Mouse (Mus musculus) cerebellum, adult 11 months (tissue): Measurements from ENCODE around the gene Zim1.
A peak's percentile ranks its signal among the peaks of the same experiment; 100 is the strongest.

Experiments used
- DNase-seq: peaks from one replicate; pipeline ENCODE4 v3.0.0; 2022

The Zim1 gene

DNA sequence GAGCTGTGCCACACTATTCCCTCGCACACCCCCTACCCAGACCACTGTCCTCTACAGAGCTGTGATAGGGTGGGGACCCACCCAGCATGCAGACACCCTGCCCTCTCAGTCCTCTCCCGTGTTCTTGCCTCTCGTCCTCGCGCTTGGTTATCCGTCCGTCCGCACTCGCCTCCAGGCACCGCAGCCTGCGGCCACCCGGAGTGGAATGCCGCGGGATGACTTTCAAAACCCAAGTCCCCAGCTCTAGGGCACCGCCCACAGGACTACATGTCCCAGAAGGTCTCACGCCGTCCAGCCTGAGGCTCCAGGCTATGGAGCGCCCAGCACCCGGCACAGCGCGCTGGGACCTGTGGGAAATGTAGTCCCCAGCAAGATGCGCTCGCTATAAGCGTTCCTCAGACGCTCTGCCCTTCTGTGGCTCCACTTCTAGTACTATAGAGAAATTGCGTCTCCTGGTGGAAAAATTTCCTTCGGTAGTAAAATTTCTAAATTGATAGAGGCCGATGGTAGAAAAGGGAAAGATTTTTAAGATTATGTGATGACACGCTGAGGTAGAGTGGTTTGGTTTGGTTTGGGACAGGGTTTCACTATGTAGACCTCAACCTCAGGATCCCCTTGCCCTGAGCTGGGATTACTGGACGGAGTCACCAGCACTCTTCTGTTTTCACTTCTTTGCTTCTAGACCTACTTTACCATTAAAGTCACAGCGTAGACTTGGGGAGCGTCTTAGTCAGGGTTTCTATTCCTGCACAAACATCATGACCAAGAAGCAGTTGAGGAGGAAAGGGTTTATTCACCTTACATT is at the start of gene Zim1:
Gene Zim1, minus strand, starts transcription at position 210 of the 805 bp plus-strand sequence.
- peak; percentile 73 for DNase-seq

DNA sequence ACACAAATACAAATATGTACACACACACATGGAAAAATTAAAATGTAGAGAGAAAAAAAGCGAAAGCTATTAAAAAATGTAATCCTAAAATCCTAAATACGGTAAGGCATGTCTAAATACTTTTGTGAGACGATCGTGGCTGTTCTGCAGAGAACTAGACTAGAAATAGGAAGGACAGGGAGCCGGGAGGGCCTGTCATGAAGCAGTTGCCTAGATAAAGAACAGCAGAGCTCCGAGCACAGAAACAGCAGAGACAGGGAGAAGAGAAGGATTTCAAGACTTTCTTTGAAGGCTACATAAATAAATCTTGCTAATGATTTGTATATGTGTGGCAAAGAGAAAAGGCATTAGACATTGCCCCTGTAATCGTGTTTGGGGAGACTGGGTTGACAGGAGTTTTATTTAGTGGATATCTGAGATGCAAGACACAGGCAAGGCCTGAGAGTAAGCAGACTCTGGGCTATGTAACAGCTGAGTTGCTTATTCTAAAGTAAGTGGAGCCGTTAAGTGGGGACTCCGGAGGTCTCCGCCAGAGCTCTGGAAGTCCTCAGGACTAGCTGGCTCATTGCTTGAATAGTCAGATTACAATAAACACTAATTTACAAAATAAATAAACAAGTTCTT is 48.1 kb upstream of the Zim1 start:
- no peak for DNase-seq

GRCm38 (mm10) chr7:6736060-6736459 is 39.8 kb upstream of the Zim1 start:
- no peak for DNase-seq

- no peak for DNase-seq
Observed at GRCm38 (mm10) chr7:6731930-6732329, 35.7 kb upstream of the Zim1 start.

DNA sequence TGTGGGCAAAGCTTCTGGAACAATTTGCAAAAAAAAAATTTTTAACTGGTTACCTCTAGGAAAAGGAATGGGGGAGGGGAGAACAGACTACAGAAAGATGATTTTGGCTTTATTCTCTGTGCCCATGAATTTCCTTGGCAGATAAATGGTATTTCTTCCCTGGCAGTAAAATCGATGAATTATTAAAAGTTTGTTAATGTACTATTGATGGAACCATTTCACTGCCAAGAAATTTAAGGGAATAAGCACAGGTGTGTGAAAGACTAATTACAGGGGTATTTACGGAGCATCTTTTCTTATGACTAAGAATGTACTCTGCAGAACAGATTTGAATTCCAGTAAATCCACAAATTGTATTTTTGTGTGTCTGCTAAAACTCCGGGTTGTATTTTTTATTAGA is 35.1 kb upstream of the Zim1 start:
- DNase-seq, result no peak

- DNase-seq, result peak; percentile 30
Observed at GRCm38 (mm10) chr7:6730801-6731200, 34.6 kb upstream of the Zim1 start.

GRCm38 (mm10) chr7:6730241-6730640 is 34.0 kb upstream of the Zim1 start, which contains the start of the genes Peg3 and Usp29:
TSS of gene Peg3 (minus strand) at chr7:6730431.
TSS of gene Usp29 (plus strand) at chr7:6730578.
- DNase-seq, result peak; percentile 90

GRCm38 (mm10) chr7:6729061-6729817 is 33.0 kb upstream of the Zim1 start:
- DNase-seq, result peak; percentile 95

DNA sequence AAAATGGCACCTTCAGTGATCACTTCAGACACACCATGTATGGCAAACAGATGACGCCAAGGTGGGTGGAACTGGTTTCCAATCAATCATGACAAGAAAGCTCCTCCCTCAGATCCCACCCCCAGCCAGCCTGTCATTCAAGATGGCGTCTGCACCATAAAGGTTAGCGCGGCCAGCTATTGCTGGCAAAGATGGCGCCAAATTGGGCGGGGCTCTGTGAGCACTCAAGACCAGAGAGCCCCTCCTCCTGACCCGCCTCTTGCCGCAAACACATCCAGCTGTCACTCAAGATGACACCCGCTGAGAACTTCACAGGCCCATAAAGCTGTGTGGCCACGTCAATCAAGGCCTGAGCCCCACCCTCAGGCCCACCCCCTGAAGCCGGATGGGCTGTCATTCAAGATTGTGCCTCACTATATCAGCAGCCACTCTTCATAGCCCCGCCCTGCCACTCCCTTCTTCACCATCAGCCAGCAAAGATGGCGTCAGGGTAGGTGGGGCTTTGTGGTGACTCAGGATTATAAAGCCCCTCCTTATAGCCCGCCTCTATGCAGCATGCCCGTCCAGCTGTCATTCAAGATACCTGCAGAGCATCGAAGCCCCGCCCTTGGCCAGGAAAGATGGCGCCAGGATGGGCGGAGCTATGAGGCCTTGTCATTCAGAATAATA is 32.1 kb upstream of the Zim1 start:
- peak; percentile 94 for DNase-seq

DNA sequence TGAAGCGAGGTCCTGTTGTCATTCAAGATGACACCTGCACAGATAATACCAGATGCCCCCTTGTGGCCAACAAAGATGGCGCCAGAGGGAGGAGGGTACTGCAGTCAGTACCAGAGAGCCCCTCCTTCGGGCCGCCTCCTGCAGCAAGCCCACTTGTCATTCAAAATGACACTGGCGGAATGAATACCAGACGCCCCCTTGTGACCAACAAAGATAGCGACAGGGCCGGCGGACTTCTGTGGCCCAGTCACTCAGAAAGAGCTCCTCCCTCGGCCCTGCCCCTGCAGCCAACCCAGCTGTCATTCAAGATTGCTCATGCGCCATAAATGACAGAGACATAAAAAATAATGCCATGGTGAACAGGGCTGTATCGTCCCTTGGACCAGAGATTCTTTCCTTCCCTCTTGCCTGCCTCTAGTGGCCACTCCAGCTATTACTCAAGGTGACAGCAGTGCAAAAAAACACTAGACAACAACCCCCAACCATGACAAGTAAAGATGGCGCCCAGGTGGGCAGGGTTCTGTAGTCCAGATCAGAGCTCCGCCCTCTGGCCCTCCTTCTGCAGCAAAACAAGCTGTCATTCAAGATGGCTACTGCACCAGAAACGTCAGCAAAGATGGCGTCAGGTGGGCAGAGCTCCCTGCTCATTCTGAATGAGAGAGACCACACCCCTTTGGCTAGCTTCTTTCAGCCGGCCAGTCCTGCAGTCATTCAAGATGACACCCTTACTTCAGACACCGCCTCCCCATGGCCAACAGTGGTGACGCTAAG is 31.3 kb upstream of the Zim1 start:
- peak; percentile 88 for DNase-seq

GRCm38 (mm10) chr7:6709396-6709795 is 13.1 kb upstream of the Zim1 start:
- no peak for DNase-seq

DNA sequence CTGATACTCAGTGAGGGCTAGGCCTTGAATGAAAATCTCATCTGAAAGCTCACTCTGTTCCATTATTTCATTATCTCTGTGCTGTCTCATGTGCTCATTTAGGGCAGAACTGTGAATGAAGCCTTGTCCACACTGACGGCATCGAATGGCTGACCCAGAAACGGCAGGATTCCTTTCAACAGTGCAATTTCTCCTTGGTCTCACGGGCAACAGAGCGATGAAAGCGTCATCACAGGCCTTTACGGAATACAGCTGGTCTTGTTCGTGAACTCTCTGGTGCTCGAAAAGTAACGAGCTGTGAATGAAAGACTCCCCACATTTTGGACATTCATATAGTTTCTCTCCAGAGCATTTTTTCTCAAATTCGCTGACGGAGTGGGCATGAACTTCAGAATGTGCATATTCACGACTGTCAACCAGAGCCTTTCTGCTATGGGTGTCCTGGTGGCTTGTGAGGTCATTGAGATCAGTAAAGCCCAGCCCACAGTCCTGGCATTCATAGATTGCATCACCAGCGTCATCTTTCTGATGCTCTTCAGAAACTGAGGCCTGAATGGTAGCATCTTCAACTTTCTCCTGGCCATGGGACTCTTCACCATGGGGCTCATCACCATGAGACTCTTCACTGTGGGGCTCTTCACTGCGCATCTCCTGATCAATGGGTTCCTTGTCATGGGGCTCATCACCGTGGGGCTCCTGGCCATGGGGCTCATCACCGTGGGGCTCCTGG is 12.4 kb upstream of the Zim1 start:
- DNase-seq, result no peak

- no peak for DNase-seq
Observed at GRCm38 (mm10) chr7:6707416-6708015, 11.3 kb upstream of the Zim1 start.

- no peak for DNase-seq
Observed at GRCm38 (mm10) chr7:6699230-6699629, 3.0 kb upstream of the Zim1 start.

DNA sequence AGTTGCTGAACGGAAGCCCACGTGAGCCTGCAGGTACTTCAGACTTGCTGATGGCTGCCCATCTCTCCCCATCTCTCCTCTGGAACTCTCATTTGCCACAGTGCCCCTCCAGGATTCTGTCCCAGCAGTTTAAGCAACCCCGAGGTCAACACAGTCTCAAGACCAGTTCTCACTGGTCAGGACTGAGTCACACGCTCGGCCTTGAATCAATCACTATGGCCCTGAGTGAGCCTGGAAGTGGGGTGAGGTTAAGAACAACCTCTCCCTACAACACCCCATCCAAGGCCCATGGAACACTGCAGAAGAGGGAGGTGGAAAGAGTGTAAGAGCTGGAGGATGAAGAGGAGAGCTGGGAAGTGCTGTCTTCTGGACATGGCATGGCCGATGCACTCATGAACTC is 10.7 kb downstream of the Zim1 start:
- no peak for DNase-seq

- DNase-seq, result no peak
Observed at GRCm38 (mm10) chr7:6666726-6667125, 29.5 kb downstream of the Zim1 start.

DNA sequence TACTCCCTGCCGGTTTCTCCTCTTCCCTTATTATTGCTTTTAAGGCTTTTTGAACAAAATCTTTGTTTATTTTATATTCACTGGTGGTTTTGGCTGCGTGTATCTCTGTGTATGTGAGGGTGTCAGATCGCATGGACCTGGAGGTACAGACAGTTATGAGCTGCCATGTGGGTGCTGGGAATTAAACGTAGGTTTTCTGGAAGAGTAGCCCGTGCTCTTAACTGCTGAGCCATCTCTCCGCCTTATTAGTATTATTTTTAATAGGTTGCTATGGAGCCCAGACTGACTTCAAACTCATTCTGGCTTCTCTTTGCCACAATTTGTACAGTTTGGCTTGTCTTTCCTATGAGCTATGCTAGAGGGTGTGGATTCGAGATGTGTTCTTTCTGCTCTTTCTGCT is 32.8 kb downstream of the Zim1 start:
- DNase-seq, result no peak

DNA sequence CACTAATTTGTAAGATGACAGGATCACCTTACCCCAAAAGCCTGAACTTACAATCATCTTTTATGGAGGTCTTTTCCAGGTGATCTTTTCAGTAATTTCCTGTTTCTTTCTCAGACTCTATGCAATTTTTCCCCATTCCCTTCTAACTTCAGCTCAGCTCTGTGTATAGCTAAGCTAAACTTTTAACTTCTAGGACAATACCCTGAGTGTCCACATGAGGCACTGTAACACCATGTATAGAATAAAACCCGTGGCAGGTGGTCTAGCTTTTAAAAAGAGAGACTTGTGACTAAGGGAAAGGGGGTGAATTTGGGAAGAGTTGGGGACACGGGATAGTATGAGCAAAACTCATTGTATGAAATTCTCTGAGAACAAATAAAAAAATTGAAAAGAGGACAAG is 36.6 kb downstream of the Zim1 start:
- DNase-seq, result peak; percentile 2

GRCm38 (mm10) chr7:6658606-6659005 is 37.6 kb downstream of the Zim1 start:
- DNase-seq, result no peak

DNA sequence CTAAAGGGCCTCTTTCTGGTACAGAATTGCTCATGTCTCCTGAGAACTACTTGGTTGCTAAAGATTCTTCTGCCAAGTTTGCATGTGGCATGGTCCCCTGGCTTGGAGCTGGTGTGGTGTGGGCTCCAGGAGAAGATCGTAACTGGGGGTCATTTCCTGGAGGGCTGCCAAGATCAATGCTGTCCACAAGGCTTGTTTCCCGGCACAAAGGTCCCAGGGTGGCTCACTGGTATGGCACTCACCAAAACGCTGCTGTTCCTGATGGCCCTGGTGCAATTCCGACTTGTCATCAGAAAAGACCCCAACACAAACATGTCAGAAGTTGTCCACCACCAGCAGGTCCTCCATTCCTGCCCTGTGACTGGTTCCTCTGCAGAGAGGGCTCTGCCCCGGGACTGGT is 44.1 kb downstream of the Zim1 start:
- no peak for DNase-seq

DNA sequence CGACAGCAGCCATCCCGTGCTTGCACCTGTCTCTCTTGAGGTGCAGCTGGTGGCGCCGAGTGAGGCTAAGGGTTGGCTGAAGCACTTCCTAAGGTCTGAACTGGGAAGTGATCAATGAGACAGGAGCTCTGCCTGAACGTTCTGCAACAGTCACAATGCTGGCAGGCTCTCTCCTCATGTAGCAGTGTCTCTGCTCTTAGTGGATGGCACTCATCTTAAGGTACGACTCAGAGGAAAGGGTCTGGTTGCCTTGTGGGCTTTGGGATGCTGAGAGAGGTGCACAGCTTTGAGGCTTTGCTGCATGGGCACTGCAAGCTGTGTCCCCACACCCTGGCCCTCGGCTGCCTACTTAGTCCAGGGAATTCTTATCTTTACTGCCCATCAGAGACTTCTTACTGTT is 45.0 kb downstream of the Zim1 start:
- no peak for DNase-seq
